Mouse (Mus musculus) intestine, postnatal 0 days (tissue): Measurements from ENCODE around the gene Gm49342. TPM values are rescaled to one million over a fixed set of nuclear protein-coding genes. Genes with fewer than 3 reads are reported as not detected.
"Not testable (repeated sequence)": the region's sequence is repeated elsewhere in the genome, so short reads cannot be mapped to it uniquely, and the experiment has no call there.

Source experiments
- ATAC-seq: fragments of 200-750 bp; cut with Nextera tagmentation; 2 replicates; pipeline ENCODE4 v1.8.0; 2017; ENCODE audit warnings: mild to moderate bottlenecking, moderate TSS enrichment, moderate library complexity
- H3K27ac ChIP-seq: fragments of 300-500 bp; sonication (generic); 2 replicates; pipeline ENCODE4 v1.5.1; 2014; ENCODE audit warnings: mild to moderate bottlenecking, low read depth, low read length, moderate library complexity
- H3K27me3 ChIP-seq: fragments of 300-500 bp; sonication (generic); replicated peaks from 2 replicates; pipeline ENCODE4 v1.6.1; 2014; ENCODE audit warnings: low read length, mixed read lengths; ENCODE audit not compliant: control insufficient read depth, insufficient read depth
- H3K36me3 ChIP-seq: fragments of 300-500 bp; sonication (generic); 2 replicates; pipeline ENCODE4 v1.6.1; 2014; ENCODE audit warnings: mild to moderate bottlenecking, moderate library complexity; ENCODE audit not compliant: control insufficient read depth, insufficient read depth
- H3K4me1 ChIP-seq: fragments of 300-500 bp; sonication (generic); replicated peaks from 2 replicates; pipeline ENCODE4 v1.6.1; 2014; ENCODE audit warnings: antibody characterized with exemption, low read length, mixed read lengths; ENCODE audit not compliant: control insufficient read depth, insufficient read depth
- H3K4me2 ChIP-seq: fragments of 300-500 bp; sonication (generic); replicated peaks from 2 replicates; pipeline ENCODE4 v1.6.1; 2014; ENCODE audit warnings: low read depth, mild to moderate bottlenecking, moderate library complexity
- H3K4me3 ChIP-seq: fragments of 300-500 bp; sonication (generic); 2 replicates; pipeline ENCODE4 v1.5.1; 2014; ENCODE audit warnings: low read depth, low read length
- H3K9ac ChIP-seq: fragments of 300-500 bp; sonication (generic); 2 replicates; pipeline ENCODE4 v1.6.1; 2014; ENCODE audit warnings: mild to moderate bottlenecking, low read depth, low read length
- H3K9me3 ChIP-seq: fragments of 300-500 bp; sonication (generic); 2 replicates; pipeline ENCODE4 v1.6.1; 2016; ENCODE audit warnings: mixed run types; ENCODE audit not compliant: control insufficient read depth
- CTCF ChIP-seq: sonication (generic); IDR thresholded peaks from 2 replicates; pipeline ENCODE4 v1.5.1; 2016; ENCODE audit warnings: low read depth, mild to moderate bottlenecking, control low read depth, antibody characterized with exemption, moderate library complexity
- WGBS: fragments of 180-500 bp; shearing (Covaris S2); extraction: QIAGEN DNeasy Blood & Tissue Kit; methylation state at CpG from one replicate; pipeline ENCODE4 v1.1.7; 2014; 5-methylcytosine and 5-hydroxymethylcytosine counted together
- polyA plus RNA-seq: library from polyadenylated mRNA; unstranded; fragments of >200 nt; fragmentation: Nextera tagmentation; extraction: Ambion mirVana; gene quantifications from 2 replicates; pipeline ENCODE4 v1.2.1, GENCODE M21; 2015

Gene Gm49342
- polyA plus RNA-seq, 1 experiment from 2014 or later = not detected

- no peaks in the 10 kb centered on the region for H3K9me3 ChIP-seq
- ATAC-seq = peak; percentile 78
- H3K4me1 ChIP-seq = no peaks in the 10 kb centered on the region
- WGBS = 7% methylated on average over 26 of the region's 26 CpGs
- H3K27me3 ChIP-seq = no peaks in the 10 kb centered on the region
- peak; percentile 80 for TF ChIP-seq CTCF
- no peaks in the 10 kb centered on the region for H3K36me3 ChIP-seq
- peak overlapping the region; percentile 45 for H3K9ac ChIP-seq
- no peak overlapping the region for H3K27ac ChIP-seq
- H3K4me3 ChIP-seq = peak overlapping the region; percentile 47
- H3K4me2 ChIP-seq = peak overlapping the region; percentile 86
Measured at GRCm38 (mm10) chr14:50903973-50904827, 40.1 kb upstream of the Gm49342 start.

- no peak overlapping the region for H3K4me2 ChIP-seq
- no peak for ATAC-seq
- no peaks in the 10 kb centered on the region for H3K4me1 ChIP-seq
- WGBS = 90% methylated on average over 4 of the region's 4 CpGs
- H3K36me3 ChIP-seq = no peaks in the 10 kb centered on the region
- no peaks in the 10 kb centered on the region for H3K27me3 ChIP-seq
- H3K9me3 ChIP-seq = no peaks in the 10 kb centered on the region
- TF ChIP-seq CTCF = no peak
- H3K9ac ChIP-seq = no peak overlapping the region
- no peak overlapping the region for H3K27ac ChIP-seq
- no peak overlapping the region for H3K4me3 ChIP-seq
Measured at GRCm38 (mm10) chr14:50904828-50905129, 39.5 kb upstream of the Gm49342 start.

- not testable (repeated sequence) for H3K4me2 ChIP-seq, H3K27me3 ChIP-seq, ATAC-seq, H3K4me3 ChIP-seq, H3K9me3 ChIP-seq, H3K9ac ChIP-seq, H3K36me3 ChIP-seq, H3K27ac ChIP-seq, H3K4me1 ChIP-seq
Measured at GRCm38 (mm10) chr14:50905327-50905726, 39.0 kb upstream of the Gm49342 start.

- 63% methylated on average over 4 of the region's 4 CpGs for WGBS
- Histone ChIP-seq H3K9ac (no peak overlapping the region), H3K4me3 (no peak overlapping the region), H3K36me3 (peaks cover 16% of the 10 kb centered on the region), H3K4me2 (no peak overlapping the region), H3K27me3 (no peaks in the 10 kb centered on the region), H3K27ac (no peak overlapping the region), H3K4me1 (no peaks in the 10 kb centered on the region), H3K9me3 (no peaks in the 10 kb centered on the region)
- no peak for TF ChIP-seq CTCF
- ATAC-seq = no peak
Measured at GRCm38 (mm10) chr14:50908126-50908525, 36.2 kb upstream of the Gm49342 start.

GRCm38 (mm10) chr14:50911356-50911755 is 33.0 kb upstream of the Gm49342 start:
- ATAC-seq = no peak
- Histone ChIP-seq H3K4me2 (no peak overlapping the region), H3K4me3 (no peak overlapping the region), H3K36me3 (peaks cover 39% of the 10 kb centered on the region), H3K27ac (no peak overlapping the region), H3K9me3 (no peaks in the 10 kb centered on the region), H3K4me1 (no peaks in the 10 kb centered on the region), H3K27me3 (no peaks in the 10 kb centered on the region), H3K9ac (no peak overlapping the region)
- TF ChIP-seq CTCF = no peak
- WGBS = 53% methylated on average over 3 of the region's 3 CpGs

GRCm38 (mm10) chr14:50923437-50923836 is 20.9 kb upstream of the Gm49342 start:
- peaks cover 25% of the 10 kb centered on the region for H3K36me3 ChIP-seq
- H3K4me3 ChIP-seq = peak overlapping the region; percentile 76
- H3K4me1 ChIP-seq, ATAC-seq, H3K27me3 ChIP-seq, H3K27ac ChIP-seq, H3K9ac ChIP-seq, H3K9me3 ChIP-seq: not testable (repeated sequence)
- peak overlapping the region; percentile 96 for H3K4me2 ChIP-seq
- WGBS = 63% methylated on average over 1 of the region's 1 CpGs
